Mouse (Mus musculus) telencephalon, adult 2 months (tissue): ENCODE results near the gene Ercc6l2.

ENCODE experiments used
- DNase-seq: peaks from one replicate; pipeline ENCODE4 v3.0.0-alpha.2; 2011; ENCODE audit warnings: low read depth, low spot score

Ercc6l2 gene

GRCm38 (mm10) chr13:63814746-63815681, at the start of gene Ercc6l2:
Ercc6l2 (plus strand) TSS chr13:63815240.
- DNase-seq = peak; percentile 98

- no peak for DNase-seq
These were observed 49.0 kb upstream of the Ercc6l2 start for GRCm38 (mm10) chr13:63766065-63766464.

GRCm38 (mm10) chr13:63771009-63771408, 44.0 kb upstream of the Ercc6l2 start:
- no peak for DNase-seq

DNA sequence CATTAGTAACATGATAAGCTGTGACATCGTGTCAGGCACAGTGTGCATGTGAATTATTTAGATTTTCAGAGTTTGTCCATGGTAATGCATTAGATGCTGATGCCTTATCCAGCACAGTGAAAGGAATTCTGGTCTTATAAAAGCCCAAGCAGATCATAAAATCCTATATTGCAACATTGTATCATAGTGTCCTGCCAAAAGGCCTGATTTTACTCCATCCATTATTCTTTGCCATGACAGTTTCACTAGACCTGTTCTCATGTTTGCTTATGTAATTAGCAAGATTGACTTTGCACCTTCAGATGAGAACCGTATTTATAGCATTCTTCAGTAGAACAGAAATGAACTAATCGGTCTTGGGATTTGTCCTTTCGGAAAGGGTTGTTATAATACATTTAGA, 36.1 kb upstream of the Ercc6l2 start:
- no peak for DNase-seq

GRCm38 (mm10) chr13:63779376-63780291, 35.4 kb upstream of the Ercc6l2 start:
- peak; percentile 21 for DNase-seq

- DNase-seq = no peak
These were observed 22.7 kb upstream of the Ercc6l2 start for GRCm38 (mm10) chr13:63792234-63792831.

GRCm38 (mm10) chr13:63793345-63794308, 21.4 kb upstream of the Ercc6l2 start:
- no peak for DNase-seq

DNA sequence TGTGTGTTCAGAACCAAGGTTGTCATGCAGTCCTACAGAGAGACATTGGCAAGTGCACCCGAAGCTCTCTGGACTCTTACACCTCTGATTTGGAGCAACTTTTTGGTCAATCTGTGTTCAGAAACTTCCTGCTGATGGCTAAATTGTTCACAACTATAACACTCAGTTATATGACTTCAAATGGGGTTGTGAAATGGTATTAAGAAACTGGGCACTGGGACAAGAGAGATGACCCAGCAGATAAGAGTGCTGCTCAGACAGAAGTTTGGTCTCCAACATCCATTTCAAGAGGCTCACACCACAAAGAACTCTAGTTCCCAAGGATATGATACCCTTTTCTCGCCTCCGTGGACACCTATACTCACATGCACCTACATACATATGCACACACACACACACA, 16.4 kb upstream of the Ercc6l2 start:
- no peak for DNase-seq

- DNase-seq = no peak
These were observed 15.1 kb upstream of the Ercc6l2 start for GRCm38 (mm10) chr13:63799940-63800339.

GRCm38 (mm10) chr13:63801289-63801688, 13.8 kb upstream of the Ercc6l2 start:
- no peak for DNase-seq

- DNase-seq = no peak
These were observed 7.8 kb upstream of the Ercc6l2 start for GRCm38 (mm10) chr13:63807233-63807632.

DNA sequence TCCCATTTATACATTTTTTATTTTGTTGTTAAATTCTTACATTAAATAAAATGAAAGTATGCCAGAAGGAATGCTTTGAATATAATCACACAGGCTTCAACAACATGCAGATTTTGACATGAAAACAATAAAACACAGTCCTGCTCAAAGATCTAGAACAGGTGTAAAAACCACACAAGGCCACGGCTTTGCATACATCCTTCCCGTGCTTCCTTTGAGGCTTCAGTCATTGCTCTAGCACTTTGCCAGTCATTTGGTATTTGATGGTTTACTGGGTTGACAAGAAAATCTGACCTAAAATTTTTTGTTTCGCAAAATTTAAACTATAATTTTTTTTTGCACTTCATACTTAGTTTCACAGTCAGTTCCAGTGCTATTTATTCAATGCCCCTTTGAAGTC, 7.1 kb upstream of the Ercc6l2 start:
- DNase-seq = no peak

GRCm38 (mm10) chr13:63811477-63811876, 3.6 kb upstream of the Ercc6l2 start:
- DNase-seq = no peak

GRCm38 (mm10) chr13:63815931-63816330, 891 bp downstream of the Ercc6l2 start:
- no peak for DNase-seq

DNA sequence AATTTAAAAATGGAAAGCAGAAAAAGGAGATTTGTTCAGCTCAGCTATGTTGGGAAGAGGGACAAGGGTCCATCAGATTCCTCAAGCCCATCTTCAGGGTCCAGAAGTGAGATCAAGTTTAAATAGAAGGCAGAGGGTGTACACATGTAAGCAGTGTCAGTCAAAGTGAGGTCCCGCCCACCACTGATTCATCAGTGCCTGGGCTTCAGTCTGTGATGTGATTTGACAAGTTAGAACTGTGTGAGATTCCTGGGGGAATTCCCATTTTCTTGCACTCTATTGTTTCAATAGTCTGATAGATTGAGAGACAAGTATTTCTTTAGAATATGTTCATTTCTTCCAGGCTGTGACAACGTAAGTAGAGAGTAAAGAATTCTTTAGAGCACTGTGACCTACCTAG, 30.7 kb downstream of the Ercc6l2 start:
- DNase-seq = no peak

DNA sequence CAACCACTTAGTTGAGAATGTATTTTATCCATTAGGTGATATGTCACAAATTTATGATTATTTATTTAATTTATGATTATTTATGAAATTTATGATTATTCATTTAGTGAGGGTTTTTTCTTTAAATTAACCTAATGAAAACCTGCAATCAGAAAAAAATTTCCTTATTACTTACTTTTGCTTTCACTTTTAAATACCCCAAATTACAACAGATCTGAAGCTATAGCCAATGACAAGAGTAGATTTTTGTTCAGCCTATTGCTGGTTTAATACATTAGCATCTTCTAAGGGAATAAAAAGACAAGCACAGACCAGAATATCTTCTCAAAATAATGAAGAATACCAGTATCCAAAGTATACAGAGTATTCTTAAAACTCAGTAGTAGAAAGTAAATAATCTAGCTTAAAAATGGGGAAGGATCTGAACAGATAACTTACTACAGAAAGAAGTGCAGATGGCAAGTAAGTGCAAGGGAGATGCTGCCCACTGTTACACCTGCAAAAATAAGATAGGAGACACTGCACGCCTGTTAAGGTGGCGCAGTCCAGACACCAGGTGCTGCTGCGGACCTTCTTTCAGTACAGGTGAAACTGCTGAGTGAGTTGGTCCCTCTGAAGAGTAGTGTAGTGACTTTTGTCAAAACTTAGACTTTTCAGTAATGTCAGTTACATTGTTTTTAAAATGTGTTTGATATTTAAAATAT, 35.4 kb downstream of the Ercc6l2 start:
- no peak for DNase-seq

DNA sequence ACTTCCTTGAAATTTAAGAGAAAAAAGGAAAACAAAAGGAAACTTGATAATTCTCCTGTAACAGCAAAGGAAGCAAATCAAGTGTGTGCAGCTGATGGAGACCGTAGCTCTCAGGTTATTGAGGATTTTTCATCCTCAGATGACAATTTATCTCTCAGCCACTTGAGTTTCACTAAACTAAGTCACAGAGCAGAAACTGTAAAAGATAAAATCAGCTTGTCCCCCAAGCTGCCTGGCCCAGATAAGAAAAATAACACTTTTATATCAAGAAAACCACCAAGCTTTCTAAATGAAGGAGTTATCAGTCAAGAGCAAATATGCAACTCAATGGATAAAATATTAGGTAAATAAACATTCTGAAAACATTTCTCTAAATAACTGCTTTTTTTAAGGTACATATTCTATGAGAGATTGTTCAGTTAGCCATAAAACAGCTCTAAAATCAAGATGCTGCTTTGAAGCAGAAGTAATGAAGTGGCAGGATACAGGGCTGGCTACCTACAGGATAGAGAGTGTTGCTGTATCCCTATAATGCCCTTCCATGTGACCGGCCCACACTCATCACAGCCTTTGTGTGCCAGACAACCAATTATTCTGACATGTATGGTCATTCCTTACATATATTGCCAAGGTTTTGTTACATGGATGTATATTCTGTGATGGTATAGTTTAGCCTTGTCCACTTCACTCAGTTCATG, 57.7 kb downstream of the Ercc6l2 start:
- no peak for DNase-seq

- no peak for DNase-seq
These were observed 62.1 kb downstream of the Ercc6l2 start for GRCm38 (mm10) chr13:63877138-63877537.

GRCm38 (mm10) chr13:63879105-63879863, 64.2 kb downstream of the Ercc6l2 start:
- DNase-seq = no peak
